Mouse (Mus musculus) activated CD4-positive, CD25-positive, alpha-beta regulatory T cell, adult 9 weeks (primary cell): ENCODE results near the gene Stag2. TPM values are rescaled to one million over a fixed set of nuclear protein-coding genes. Genes with fewer than 3 reads are reported as not detected.

Experiments used
- polyA plus RNA-seq: library from polyadenylated mRNA; unstranded; fragments of 100-300 nt; shearing (Covaris generic); gene quantifications from one replicate; pipeline ENCODE4 v1.2.1, GENCODE M21; 2017

The Stag2 gene
- 128 TPM for polyA plus RNA-seq

DNA sequence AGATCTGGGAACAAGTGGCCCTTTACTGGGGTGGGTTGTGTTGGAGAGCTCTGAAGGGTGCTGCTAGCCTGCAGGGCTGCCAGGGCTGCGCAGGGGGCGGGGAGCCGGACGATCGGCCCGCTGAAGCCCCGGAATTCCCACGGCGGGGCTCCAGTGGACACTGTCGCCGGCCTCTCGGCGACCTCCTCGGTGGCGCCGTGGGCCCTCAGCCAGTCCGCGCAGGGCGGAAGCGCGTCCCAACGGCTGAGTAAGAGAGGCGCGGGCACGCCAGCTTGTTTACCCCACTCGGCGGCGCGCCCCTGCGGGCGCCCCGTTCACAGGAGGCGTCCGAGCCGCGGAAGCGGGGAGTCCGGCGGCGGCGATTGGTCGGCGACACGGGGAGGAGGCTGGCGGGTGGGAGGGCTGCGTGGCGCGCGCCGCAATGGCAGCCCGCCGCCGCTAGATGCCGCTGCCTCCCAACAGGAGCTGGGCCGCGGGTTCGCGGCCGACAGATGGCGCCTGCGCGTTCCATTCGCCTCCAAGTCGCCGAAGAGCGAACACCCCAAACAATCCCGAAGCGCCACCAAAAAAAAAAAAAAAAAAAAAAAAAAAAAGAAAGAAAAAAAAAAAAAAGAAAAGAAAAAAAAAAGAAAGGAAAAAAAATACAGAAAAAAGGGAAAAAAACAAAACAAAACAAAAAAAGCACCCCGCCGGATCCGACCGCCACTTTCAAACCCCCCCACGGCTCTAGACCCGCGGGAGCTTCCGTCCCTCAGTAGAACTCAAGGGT lies at the start of gene Stag2:
TSS of gene Stag2 (plus strand) at position 530 of the 769 bp plus-strand sequence.

Other genes starting within 250 kb of the Stag2 start
- 137 TPM for gene Thoc2, start 228.6 kb upstream of the Stag2 start, polyA plus RNA-seq
- 18.9 TPM for gene Xiap, start 89.6 kb upstream of the Stag2 start, polyA plus RNA-seq